Mouse (Mus musculus) forebrain, embryonic 14.5 days (tissue): Measurements from ENCODE around the gene Eef2. TPM values are rescaled to one million over a fixed set of nuclear protein-coding genes. Genes with fewer than 3 reads are reported as not detected.
A peak's percentile ranks its signal among the peaks of the same experiment; 100 is the strongest.
"Not testable (repeated sequence)": the region's sequence is repeated elsewhere in the genome, so short reads cannot be mapped to it uniquely, and the experiment has no call there.

Experiments
- ATAC-seq: fragments of 200-750 bp; cut with Nextera tagmentation; 2 replicates; pipeline ENCODE4 v1.8.0; 2017; ENCODE audit warnings: mild to moderate bottlenecking, moderate library complexity
- DNase-seq: peaks from one replicate; pipeline ENCODE4 v3.0.0-alpha.2; 2015; ENCODE audit warnings: low spot score
- H3K27ac ChIP-seq: fragments of 300-500 bp; sonication (generic); 2 replicates; pipeline ENCODE4 v1.5.1; 2014; ENCODE audit warnings: low read depth, mild to moderate bottlenecking, control low read depth, low read length, moderate library complexity
- H3K27me3 ChIP-seq: fragments of 300-500 bp; sonication (generic); replicated peaks from 2 replicates; pipeline ENCODE4 v1.6.1; 2014; ENCODE audit warnings: low read length, control low read depth, mixed read lengths; ENCODE audit not compliant: control insufficient read depth, insufficient read depth
- H3K36me3 ChIP-seq: fragments of 300-500 bp; sonication (generic); 2 replicates; pipeline ENCODE4 v1.6.1; 2014; ENCODE audit warnings: low read length, control low read depth; ENCODE audit not compliant: control insufficient read depth, insufficient read depth
- H3K4me1 ChIP-seq: fragments of 300-500 bp; sonication (generic); 2 replicates; pipeline ENCODE4 v1.6.1; 2014; ENCODE audit warnings: antibody characterized with exemption, low read length, control low read depth; ENCODE audit not compliant: control insufficient read depth, insufficient read depth
- H3K4me2 ChIP-seq: fragments of 300-500 bp; sonication (generic); 2 replicates; pipeline ENCODE4 v1.6.1; 2014; ENCODE audit warnings: mild to moderate bottlenecking, control low read depth, low read length
- H3K4me3 ChIP-seq: fragments of 300-500 bp; sonication (generic); 2 replicates; pipeline ENCODE4 v1.5.1; 2014; ENCODE audit warnings: low read depth, low read length, control low read depth
- H3K9ac ChIP-seq: fragments of 300-500 bp; sonication (generic); 2 replicates; pipeline ENCODE4 v1.6.1; 2014; ENCODE audit warnings: mild to moderate bottlenecking, low read length, control low read depth, moderate library complexity
- H3K9me3 ChIP-seq: fragments of 300-500 bp; sonication (generic); replicated peaks from 2 replicates; pipeline ENCODE4 v1.6.1; 2016; ENCODE audit warnings: low read length, control low read depth, mixed read lengths; ENCODE audit not compliant: control insufficient read depth
- WGBS: fragments of 180-500 bp; shearing (Covaris S2); extraction: QIAGEN DNeasy Blood & Tissue Kit; methylation state at CpG from one replicate; pipeline ENCODE4 v1.1.7; 2014; 5-methylcytosine and 5-hydroxymethylcytosine counted together
- polyA plus RNA-seq: library from polyadenylated mRNA; unstranded; fragments of >200 nt; fragmentation: Nextera tagmentation; extraction: Ambion mirVana; gene quantifications from 2 replicates; pipeline ENCODE4 v1.2.1, GENCODE M21; 2014

The Eef2 gene
- polyA plus RNA-seq, 1 experiment from 2014 or later = 520 TPM

- Histone ChIP-seq H3K4me2 (peak overlapping the region; percentile 66), H3K9ac (peak overlapping the region; percentile 66), H3K4me1 (peaks cover 25% of the 10 kb centered on the region), H3K4me3 (peak overlapping the region; percentile 36; the same call in 1 of the 2 replicates), H3K36me3 (peaks cover 30% of the 10 kb centered on the region), H3K27ac (peak overlapping the region; percentile 93)
- peak; percentile 72 for DNase-seq
- not testable (repeated sequence) for H3K9me3 ChIP-seq, H3K27me3 ChIP-seq, ATAC-seq
- WGBS = 9% methylated on average over 4 of the region's 4 CpGs
Observed at GRCm38 (mm10) chr10:81175345-81175701, 1.1 kb upstream of the Eef2 start.

- peak overlapping the region; percentile 96 for H3K4me3 ChIP-seq
- DNase-seq (no peak), ATAC-seq (no peak)
- peaks cover 37% of the 10 kb centered on the region for H3K36me3 ChIP-seq
- H3K27me3 ChIP-seq = no peaks in the 10 kb centered on the region
- H3K9me3 ChIP-seq = no peaks in the 10 kb centered on the region
- H3K4me2 ChIP-seq = peak overlapping the region; percentile 98
- H3K27ac ChIP-seq = peak overlapping the region; percentile 93
- H3K4me1 ChIP-seq = peaks cover 25% of the 10 kb centered on the region
- 5% methylated on average over 13 of the region's 13 CpGs for WGBS
- no peak overlapping the region; the same call in 1 of the 2 replicates for H3K9ac ChIP-seq
Observed at GRCm38 (mm10) chr10:81175936-81176465, 430 bp upstream of the Eef2 start.

- Histone ChIP-seq H3K4me2 (peak overlapping the region; percentile 98), H3K9ac (peak overlapping the region; percentile 98), H3K36me3 (peaks cover 52% of the 10 kb centered on the region), H3K27me3 (no peaks in the 10 kb centered on the region), H3K4me1 (peaks cover 25% of the 10 kb centered on the region), H3K27ac (peak overlapping the region; percentile 93), H3K9me3 (no peaks in the 10 kb centered on the region), H3K4me3 (peak overlapping the region; percentile 96)
- ATAC-seq (no peak), DNase-seq (no peak)
- WGBS = 17% methylated on average over 16 of the region's 16 CpGs
Observed at GRCm38 (mm10) chr10:81177491-81177925, 1.1 kb downstream of the Eef2 start.

GRCm38 (mm10) chr10:81177958-81178712, 1.7 kb downstream of the Eef2 start:
- peak overlapping the region; percentile 98 for H3K9ac ChIP-seq
- no peaks in the 10 kb centered on the region for H3K9me3 ChIP-seq
- DNase-seq = no peak
- peaks cover 52% of the 10 kb centered on the region for H3K36me3 ChIP-seq
- no peak for ATAC-seq
- 0 out of 2 replicates have a peak overlapping the region, but pooled peaks have one; percentile 9 for H3K27ac ChIP-seq
- peak overlapping the region; percentile 98 for H3K4me2 ChIP-seq
- no peaks in the 10 kb centered on the region for H3K27me3 ChIP-seq
- H3K4me1 ChIP-seq = peaks cover 25% of the 10 kb centered on the region
- peak overlapping the region; percentile 96 for H3K4me3 ChIP-seq
- WGBS = 73% methylated on average over 14 of the region's 14 CpGs

- ATAC-seq = no peak
- 93% methylated on average over 11 of the region's 11 CpGs for WGBS
- Histone ChIP-seq H3K27me3 (no peaks in the 10 kb centered on the region), H3K4me1 (peaks cover 18% of the 10 kb centered on the region), H3K4me2 (no peak overlapping the region), H3K27ac (no peak overlapping the region), H3K9me3 (no peaks in the 10 kb centered on the region), H3K9ac (no peak overlapping the region), H3K36me3 (peaks cover 52% of the 10 kb centered on the region), H3K4me3 (no peak overlapping the region)
- no peak for DNase-seq
Observed at GRCm38 (mm10) chr10:81178927-81179326, 2.5 kb downstream of the Eef2 start.

GRCm38 (mm10) chr10:81179451-81180342, 3.3 kb downstream of the Eef2 start:
- Histone ChIP-seq H3K9ac (no peak overlapping the region), H3K4me1 (peaks cover 12% of the 10 kb centered on the region), H3K27ac (no peak overlapping the region), H3K4me3 (no peak overlapping the region), H3K36me3 (peaks cover 59% of the 10 kb centered on the region), H3K9me3 (no peaks in the 10 kb centered on the region), H3K27me3 (no peaks in the 10 kb centered on the region), H3K4me2 (no peak overlapping the region)
- no peak for ATAC-seq
- 90% methylated on average over 32 of the region's 32 CpGs for WGBS
- DNase-seq = no peak

GRCm38 (mm10) chr10:81180946-81181345, 4.5 kb downstream of the Eef2 start:
- no peaks in the 10 kb centered on the region for H3K27me3 ChIP-seq
- H3K4me2 ChIP-seq = no peak overlapping the region
- H3K27ac ChIP-seq = no peak overlapping the region
- ATAC-seq (no peak), DNase-seq (no peak)
- no peak overlapping the region for H3K4me3 ChIP-seq
- no peak overlapping the region for H3K9ac ChIP-seq
- H3K4me1 ChIP-seq = peaks cover 6% of the 10 kb centered on the region
- WGBS = 97% methylated on average over 13 of the region's 13 CpGs
- H3K36me3 ChIP-seq = peaks cover 69% of the 10 kb centered on the region
- no peaks in the 10 kb centered on the region for H3K9me3 ChIP-seq

GRCm38 (mm10) chr10:81181860-81182259, 5.4 kb downstream of the Eef2 start:
- 77% methylated on average over 12 of the region's 12 CpGs for WGBS
- H3K4me1 ChIP-seq, H3K9ac ChIP-seq, H3K4me3 ChIP-seq, ATAC-seq, H3K4me2 ChIP-seq, H3K27me3 ChIP-seq, DNase-seq, H3K9me3 ChIP-seq: not testable (repeated sequence)
- Histone ChIP-seq H3K36me3 (peaks cover 76% of the 10 kb centered on the region), H3K27ac (0 out of 2 replicates have a peak overlapping the region, but pooled peaks have one; percentile 39)
